Mouse (Mus musculus) bone marrow, adult 2 months (tissue): Measurements from ENCODE around the gene Faim.

ENCODE experiments used
- CTCF ChIP-seq: fragments of 200-500 bp; IDR thresholded peaks from 2 replicates; pipeline ENCODE4 v1.5.1; 2011; ENCODE audit warnings: low read length, control low read depth; ENCODE audit not compliant: control insufficient read depth, insufficient read depth
- POLR2A ChIP-seq: fragments of 200-500 bp; IDR thresholded peaks from 2 replicates; pipeline ENCODE4 v1.6.1; 2011; ENCODE audit warnings: low read depth, mild to moderate bottlenecking, control low read depth, low read length, borderline replicate concordance; ENCODE audit not compliant: control insufficient read depth

- no peak for TF ChIP-seq CTCF
- TF ChIP-seq POLR2A = no peak
These were observed 12.6 kb upstream of the Faim start for GRCm38 (mm10) chr9:98973561-98973960.
